Mouse (Mus musculus) adrenal gland, adult 2 months (tissue): ENCODE data around the gene Daglb. TPM values are rescaled to one million over a fixed set of nuclear protein-coding genes. Genes with fewer than 3 reads are reported as not detected.
"Not testable (repeated sequence)": the region's sequence is repeated elsewhere in the genome, so short reads cannot be mapped to it uniquely, and the experiment has no call there.

ENCODE experiments used
- DNase-seq: peaks from one replicate; pipeline ENCODE4 v3.0.0; 2021
- polyA plus RNA-seq: library from polyadenylated mRNA; depleted of rRNA; stranded (reverse); fragments of >200 nt; gene quantifications from 2 replicates; pipeline ENCODE4 v1.2.3, GENCODE M21; 2012; rRNA removed
- total RNA-seq, 2 experiments: library from RNA; stranded (reverse); gene quantifications; 2 replicates each; pipeline ENCODE4 v1.2.3; 2021

The Daglb gene
- total and polyA plus RNA-seq, 3 experiments = 19.0 to 33.0 (median 19.4) TPM

GRCm38 (mm10) chr5:143518045-143518591 lies 53.7 kb downstream of the Daglb start:
- DNase-seq = peak; percentile 66

- no peak for DNase-seq
Measured at GRCm38 (mm10) chr5:143520415-143520814, 56.0 kb downstream of the Daglb start.

- DNase-seq = no peak
Measured at GRCm38 (mm10) chr5:143522882-143523281, 58.5 kb downstream of the Daglb start.

GRCm38 (mm10) chr5:143525454-143526225 lies 61.3 kb downstream of the Daglb start:
- no peak for DNase-seq

GRCm38 (mm10) chr5:143526698-143527331 lies 62.4 kb downstream of the Daglb start:
- DNase-seq = peak; percentile 44

GRCm38 (mm10) chr5:143527486-143528307 lies 63.3 kb downstream of the Daglb start, which contains the start of gene Rac1:
Gene Rac1 (minus strand): TSS chr5:143528036.
- peak; percentile 98 for DNase-seq

GRCm38 (mm10) chr5:143528308-143528683 lies 63.9 kb downstream of the Daglb start:
- no peak for DNase-seq

GRCm38 (mm10) chr5:143530715-143531114 lies 66.3 kb downstream of the Daglb start:
- no peak for DNase-seq

GRCm38 (mm10) chr5:143534922-143535321 lies 70.5 kb downstream of the Daglb start:
- DNase-seq = no peak

- DNase-seq = no peak
Measured at GRCm38 (mm10) chr5:143537022-143537421, 72.6 kb downstream of the Daglb start.

GRCm38 (mm10) chr5:143539111-143539510 lies 74.7 kb downstream of the Daglb start:
- DNase-seq = no peak

- peak; percentile 84 for DNase-seq
Measured at GRCm38 (mm10) chr5:143547384-143547783, 83.0 kb downstream of the Daglb start.

GRCm38 (mm10) chr5:143547866-143548265 lies 83.5 kb downstream of the Daglb start:
- DNase-seq = no peak

- DNase-seq = peak; percentile 98
Measured at GRCm38 (mm10) chr5:143548401-143548846, 84.0 kb downstream of the Daglb start.

- DNase-seq = not testable (repeated sequence)
Measured at GRCm38 (mm10) chr5:143548922-143549321, 84.5 kb downstream of the Daglb start.

- DNase-seq = no peak
Measured at GRCm38 (mm10) chr5:143552911-143553310, 88.5 kb downstream of the Daglb start.

- DNase-seq = no peak
Measured at GRCm38 (mm10) chr5:143555233-143555632, 90.8 kb downstream of the Daglb start.

Other genes with a start within 250 kb of the Daglb start
- gene Spdye4a, start 237.7 kb upstream of the Daglb start, total RNA-seq = not detected
- gene Spdye4a, start 237.7 kb upstream of the Daglb start, polyA plus RNA-seq = not detected in 2 replicates
- gene Zfp12, start 229.4 kb upstream of the Daglb start, total RNA-seq = 10 to 100 TPM; 19.5 to 21.4 TPM
- gene Zfp12, start 229.4 kb upstream of the Daglb start, polyA plus RNA-seq = 9.1 and 10.1 TPM in 2 replicates
- gene Zfp316, start 194.6 kb upstream of the Daglb start, total RNA-seq = 1 to 10 TPM; 4.6 to 9.8 TPM
- gene Zfp316, start 194.6 kb upstream of the Daglb start, polyA plus RNA-seq = 21.0 and 25.5 TPM in 2 replicates
- gene Zfp853, start 171.0 kb upstream of the Daglb start, total RNA-seq = under 1 TPM; 0.17 to 0.31 TPM
- 1.1 and 1.6 TPM in 2 replicates for gene Zfp853, start 171.0 kb upstream of the Daglb start, polyA plus RNA-seq
- gene E130309D02Rik, start 149.2 kb upstream of the Daglb start, total RNA-seq = 10 to 100 TPM; 25.6 to 36.4 TPM
- 46.5 and 54.9 TPM in 2 replicates for gene E130309D02Rik, start 149.2 kb upstream of the Daglb start, polyA plus RNA-seq
- gene Zdhhc4, start 135.3 kb upstream of the Daglb start, total RNA-seq = 10 to 100 TPM; 52.8 to 60.8 TPM
- gene Zdhhc4, start 135.3 kb upstream of the Daglb start, polyA plus RNA-seq = 95.2 and 110 TPM in 2 replicates
- gene Grid2ip, start 107.2 kb upstream of the Daglb start, total RNA-seq = under 1 TPM; 0.24 to 0.29 TPM
- gene Grid2ip, start 107.2 kb upstream of the Daglb start, polyA plus RNA-seq = 0.40 and 1.1 TPM in 2 replicates
- gene Kdelr2, start 60.7 kb upstream of the Daglb start, total RNA-seq = 100 to 1,000 TPM in 1 of 2 experiments, 10 to 100 TPM in 1; 96.0 to 107 TPM
- 101 and 109 TPM in 2 replicates for gene Kdelr2, start 60.7 kb upstream of the Daglb start, polyA plus RNA-seq
- 100 to 1,000 TPM; 349 to 359 TPM for gene Rac1, start 63.5 kb downstream of the Daglb start, total RNA-seq
- 76.1 and 98.1 TPM in 2 replicates for gene Rac1, start 63.5 kb downstream of the Daglb start, polyA plus RNA-seq
- 100 to 1,000 TPM; 119 to 164 TPM for gene Cyth3, start 157.9 kb downstream of the Daglb start, total RNA-seq
- gene Cyth3, start 157.9 kb downstream of the Daglb start, polyA plus RNA-seq = 61.7 and 78.7 TPM in 2 replicates